12 mouse cellular contexts compared by ENCODE assay signal in the genomic region with DNA sequence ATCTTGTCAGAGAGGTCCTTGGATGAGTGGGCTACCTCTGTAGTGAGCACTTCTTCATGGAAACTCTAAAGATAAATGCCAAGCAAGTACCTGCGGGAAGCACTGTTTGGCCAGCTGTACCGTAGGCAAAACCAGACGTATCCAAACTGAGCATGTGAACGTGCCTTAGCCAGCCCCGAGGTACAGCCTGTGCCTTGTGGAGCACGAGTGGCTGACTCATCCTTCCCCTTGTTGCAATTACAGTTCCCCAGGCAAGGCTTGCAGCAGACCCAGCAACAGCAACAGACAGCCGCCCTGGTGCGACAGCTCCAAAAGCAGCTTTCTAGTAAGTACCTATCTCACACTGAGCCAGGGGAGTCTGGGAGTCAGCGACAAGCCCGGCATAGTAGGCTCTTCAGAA. TPM values are rescaled to one million over a fixed set of nuclear protein-coding genes. Genes with fewer than 3 reads are reported as not detected.
DNase-seq lines count a peak whose midpoint lies in the region; ATAC-seq lines count a peak whose summit lies in the region.
"Had no signal": no experiment of that assay in that cellular context is flagged by ENCODE, and none has a peak within 500 bp of the region (broad histone marks: within the 10 kb centered on the region; RNA-seq: fewer than 3 reads in every experiment).

No protein-coding gene starts in this region.

- H3K9ac ChIP-seq in heart, embryonic 12.5 days, result no peak overlapping the region
- H3K9ac ChIP-seq: forebrain, embryonic 13.5 days had no signal

- no peak overlapping the region for H3K4me3 ChIP-seq in heart, embryonic 12.5 days
- H3K4me3 ChIP-seq: forebrain, embryonic 13.5 days had no signal

- H3K9me3 ChIP-seq in heart, embryonic 12.5 days (replicated peaks), result no peaks in the 10 kb centered on the region
- H3K9me3 ChIP-seq: forebrain, embryonic 13.5 days had no signal

- H3K27ac ChIP-seq in heart, embryonic 12.5 days (ENCODE audit: poor library complexity, severe bottlenecking), result no peak overlapping the region
- H3K27ac ChIP-seq: forebrain, embryonic 13.5 days had no signal

- peak; percentile 25 to 68 for DNase-seq in heart, adult 18-20 months
- DNase-seq in 3134 (ENCODE audit: extremely low read depth, insufficient read length, low spot score), result peak; percentile 59
- DNase-seq in adrenal gland, postnatal 14 days, result peak; percentile 11
- peak; percentile 33 to 70 for DNase-seq in left cerebral cortex, adult 8-10 months (ENCODE audit: low spot score in 2 of 2)
- DNase-seq in spleen, postnatal 4 days (ENCODE audit: low spot score in 2 of 2), result no peak
- no peak for DNase-seq in spleen, adult 18-20 months
- no peak for DNase-seq in cerebellum, postnatal 36 days
- DNase-seq: cerebellum, adult 2 months; kidney, adult 11 months had no signal

- WGBS in heart, embryonic 12.5 days, result 77% methylated on average over 10 of the region's 10 CpGs

- no peak for ATAC-seq in heart, embryonic 12.5 days (ENCODE audit: insufficient number of reproducible peaks, low FRiP score)
- ATAC-seq: forebrain, embryonic 13.5 days had no signal

- no peaks in the 10 kb centered on the region for H3K4me1 ChIP-seq in heart, embryonic 12.5 days (replicated peaks)
- H3K4me1 ChIP-seq: forebrain, embryonic 13.5 days had no signal

- peaks cover 1% of the 10 kb centered on the region for H3K36me3 ChIP-seq in heart, embryonic 12.5 days
- H3K36me3 ChIP-seq: G1E had no signal

- H3K4me2 ChIP-seq in heart, embryonic 12.5 days, result no peak overlapping the region
- H3K4me2 ChIP-seq: forebrain, embryonic 13.5 days had no signal

- H3K27me3 ChIP-seq in heart, embryonic 12.5 days (replicated peaks), result no peaks in the 10 kb centered on the region
- H3K27me3 ChIP-seq: forebrain, embryonic 13.5 days had no signal

RNA-seq across cellular contexts. Expression of gene Igsf10, which starts 31.6 kb away (rescaled TPM):
- 1 to 10 TPM; 2.0 to 2.4 TPM for total RNA-seq in heart, adult 18-20 months (2021)
- polyA plus RNA-seq in heart, embryonic 12.5 days (2016; fragmentation: Nextera tagmentation; extraction: Ambion mirVana), result 2.1 and 2.4 TPM in 2 replicates
- 5.4 and 7.5 TPM in 2 replicates for total RNA-seq in adrenal gland, postnatal 14 days (2021)
- 1 to 10 TPM; 1.8 to 2.8 (median 2.7) TPM for total RNA-seq in left cerebral cortex, adult 8-10 months (2022)
- polyA plus RNA-seq: G1E had no signal

RNA-seq across cellular contexts. Expression of gene P2ry12, which starts 49.9 kb away (rescaled TPM):
- 1 to 10 TPM; 1.9 to 3.1 TPM for total RNA-seq in heart, adult 18-20 months (2021)
- 1.5 and 2.1 TPM in 2 replicates for polyA plus RNA-seq in heart, embryonic 12.5 days (2016; fragmentation: Nextera tagmentation; extraction: Ambion mirVana)
- 3.9 and 4.0 TPM in 2 replicates for total RNA-seq in adrenal gland, postnatal 14 days (2021)
- 10 to 100 TPM; 45.9 to 75.5 (median 56.3) TPM for total RNA-seq in left cerebral cortex, adult 8-10 months (2022)
- polyA plus RNA-seq: G1E had no signal

Comparison
In these comparisons a context has a peak if more than half of its experiments do, and no peak if none do; other contexts are left out.
1. DNase-seq: peak in heart, adult 18-20 months (2 of 2), 3134 (single experiment), adrenal gland, postnatal 14 days (single experiment) and left cerebral cortex, adult 8-10 months (2 of 2); none in spleen, postnatal 4 days (0 of 2), spleen, adult 18-20 months (0 of 2) and cerebellum, postnatal 36 days (0 of 2).